Mouse (Mus musculus) limb, embryonic 14.5 days (tissue): ENCODE results near the gene 5330417C22Rik. TPM values are rescaled to one million over a fixed set of nuclear protein-coding genes. Genes with fewer than 3 reads are reported as not detected.

Source experiments
- ATAC-seq: fragments of 200-750 bp; cut with Nextera tagmentation; 2 replicates; pipeline ENCODE4 v1.8.0; 2017; ENCODE audit warnings: low read depth, moderate number of reproducible peaks, moderate TSS enrichment; ENCODE audit not compliant: low FRiP score
- DNase-seq: peaks from one replicate; pipeline ENCODE4 v3.0.0-alpha.2; 2015; ENCODE audit warnings: low spot score
- H3K27ac ChIP-seq: fragments of 300-500 bp; sonication (generic); replicated peaks from 2 replicates; pipeline ENCODE4 v1.5.1; 2014; ENCODE audit warnings: low read depth, mild to moderate bottlenecking, low read length, moderate library complexity, mixed read lengths
- H3K27me3 ChIP-seq: fragments of 300-500 bp; sonication (generic); 2 replicates; pipeline ENCODE4 v1.6.1; 2014; ENCODE audit warnings: low read length, mixed read lengths; ENCODE audit not compliant: control insufficient read depth, insufficient read depth
- H3K36me3 ChIP-seq: fragments of 300-500 bp; sonication (generic); 2 replicates; pipeline ENCODE4 v1.6.1; 2014; ENCODE audit warnings: mild to moderate bottlenecking, low read length, moderate library complexity, mixed read lengths; ENCODE audit not compliant: control insufficient read depth, insufficient read depth
- H3K4me1 ChIP-seq: fragments of 300-500 bp; sonication (generic); 2 replicates; pipeline ENCODE4 v1.6.1; 2014; ENCODE audit warnings: antibody characterized with exemption, low read length, mixed read lengths; ENCODE audit not compliant: control insufficient read depth, insufficient read depth
- H3K4me2 ChIP-seq: fragments of 300-500 bp; sonication (generic); replicated peaks from 2 replicates; pipeline ENCODE4 v1.6.1; 2014; ENCODE audit warnings: low read depth, mild to moderate bottlenecking, low read length, moderate library complexity; ENCODE audit not compliant: severe bottlenecking
- H3K4me3 ChIP-seq: fragments of 300-500 bp; sonication (generic); replicated peaks from 2 replicates; pipeline ENCODE4 v1.5.1; 2014; ENCODE audit warnings: low read length
- H3K9ac ChIP-seq: fragments of 300-500 bp; sonication (generic); 2 replicates; pipeline ENCODE4 v1.6.1; 2014; ENCODE audit warnings: mild to moderate bottlenecking, low read depth, low read length, moderate library complexity; ENCODE audit not compliant: severe bottlenecking
- H3K9me3 ChIP-seq: fragments of 300-500 bp; sonication (generic); 2 replicates; pipeline ENCODE4 v1.6.1; 2016; ENCODE audit warnings: low read length; ENCODE audit not compliant: control insufficient read depth
- POLR2A ChIP-seq: fragments of 200-500 bp; IDR thresholded peaks from 2 replicates; pipeline ENCODE4 v1.8.0; 2012; ENCODE audit warnings: inconsistent platforms, mild to moderate bottlenecking, moderate library complexity, borderline replicate concordance; ENCODE audit not compliant: insufficient read depth, insufficient read length; ENCODE audit errors: extremely low read depth
- WGBS: fragments of 180-500 bp; shearing (Covaris S2); extraction: QIAGEN DNeasy Blood & Tissue Kit; methylation state at CpG from one replicate; pipeline ENCODE4 v1.1.7; 2014; 5-methylcytosine and 5-hydroxymethylcytosine counted together
- polyA plus RNA-seq, 2 experiments: library from polyadenylated mRNA; depleted of rRNA in 1 of 2; stranded (reverse) in 1 of 2; unstranded in 1 of 2; fragments of >200 nt; fragmentation: Nextera tagmentation in 1 of 2; extraction: Ambion mirVana in 1 of 2; gene quantifications; 2 replicates each; pipeline versions ENCODE4 v1.2.1 to v1.2.3; 2012 to 2014

Gene 5330417C22Rik
- polyA plus RNA-seq, 2 experiments = 0.39 to 0.83 TPM

- Histone ChIP-seq H3K27me3 (no peaks in the 10 kb centered on the region), H3K9me3 (no peaks in the 10 kb centered on the region), H3K4me2 (no peak overlapping the region), H3K36me3 (no peaks in the 10 kb centered on the region), H3K4me3 (no peak overlapping the region), H3K9ac (peak overlapping the region; percentile 14; the same call in 1 of the 2 replicates), H3K4me1 (peaks cover 7% of the 10 kb centered on the region; the same call in 1 of the 2 replicates), H3K27ac (no peak overlapping the region)
- WGBS = 24% methylated on average over 4 of the region's 4 CpGs
- DNase-seq = peak; percentile 16
- ATAC-seq = no peak
- no peak for TF ChIP-seq POLR2A
These were observed 40.9 kb downstream of the 5330417C22Rik start for GRCm38 (mm10) chr3:108495486-108495885.

- no peak for DNase-seq
- Histone ChIP-seq H3K9ac (no peak overlapping the region), H3K36me3 (no peaks in the 10 kb centered on the region), H3K27me3 (no peaks in the 10 kb centered on the region), H3K9me3 (no peaks in the 10 kb centered on the region), H3K4me2 (no peak overlapping the region), H3K27ac (no peak overlapping the region), H3K4me1 (peaks cover 3% of the 10 kb centered on the region; the same call in 1 of the 2 replicates), H3K4me3 (no peak overlapping the region)
- ATAC-seq = no peak
- 67% methylated on average over 9 of the region's 9 CpGs for WGBS
- TF ChIP-seq POLR2A = no peak
These were observed 41.4 kb downstream of the 5330417C22Rik start for GRCm38 (mm10) chr3:108494861-108495474.

GRCm38 (mm10) chr3:108489968-108490367 lies 46.4 kb downstream of the 5330417C22Rik start:
- H3K9me3 ChIP-seq = no peaks in the 10 kb centered on the region
- DNase-seq = no peak
- TF ChIP-seq POLR2A = no peak
- H3K9ac ChIP-seq = no peak overlapping the region
- no peak for ATAC-seq
- no peaks in the 10 kb centered on the region for H3K27me3 ChIP-seq
- WGBS = 42% methylated on average over 3 of the region's 3 CpGs
- no peak overlapping the region for H3K4me3 ChIP-seq
- no peaks in the 10 kb centered on the region for H3K4me1 ChIP-seq
- H3K27ac ChIP-seq = no peak overlapping the region
- H3K36me3 ChIP-seq = no peaks in the 10 kb centered on the region
- no peak overlapping the region for H3K4me2 ChIP-seq

DNA sequence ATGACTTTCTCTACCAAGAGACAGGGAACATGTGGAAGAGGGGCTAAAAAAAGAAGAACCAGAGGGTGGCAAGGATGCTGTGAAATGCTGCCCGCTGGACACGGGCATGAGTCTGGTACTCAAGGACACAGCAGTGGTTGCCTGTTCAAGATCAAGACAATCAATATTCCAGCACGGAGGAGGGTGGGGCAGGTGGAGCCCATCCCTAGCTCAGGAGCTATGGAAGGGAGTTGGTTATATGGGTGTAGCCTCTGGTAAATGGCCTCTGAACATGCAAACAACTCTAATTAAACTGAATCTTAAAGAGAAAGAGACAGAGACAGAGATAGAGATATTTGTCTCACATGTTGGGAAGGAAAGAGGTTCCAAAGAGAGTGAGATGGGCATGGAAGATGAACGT lies 51.6 kb downstream of the 5330417C22Rik start:
- Histone ChIP-seq H3K4me2 (no peak overlapping the region), H3K4me3 (no peak overlapping the region), H3K9me3 (no peaks in the 10 kb centered on the region), H3K36me3 (no peaks in the 10 kb centered on the region), H3K9ac (no peak overlapping the region), H3K4me1 (0 out of 2 replicates have a peak, but pooled peaks cover 4% of the 10 kb centered on the region), H3K27ac (no peak overlapping the region), H3K27me3 (no peaks in the 10 kb centered on the region)
- TF ChIP-seq POLR2A = no peak
- WGBS = 89% methylated on average over 4 of the region's 4 CpGs
- ATAC-seq (no peak), DNase-seq (no peak)

DNA sequence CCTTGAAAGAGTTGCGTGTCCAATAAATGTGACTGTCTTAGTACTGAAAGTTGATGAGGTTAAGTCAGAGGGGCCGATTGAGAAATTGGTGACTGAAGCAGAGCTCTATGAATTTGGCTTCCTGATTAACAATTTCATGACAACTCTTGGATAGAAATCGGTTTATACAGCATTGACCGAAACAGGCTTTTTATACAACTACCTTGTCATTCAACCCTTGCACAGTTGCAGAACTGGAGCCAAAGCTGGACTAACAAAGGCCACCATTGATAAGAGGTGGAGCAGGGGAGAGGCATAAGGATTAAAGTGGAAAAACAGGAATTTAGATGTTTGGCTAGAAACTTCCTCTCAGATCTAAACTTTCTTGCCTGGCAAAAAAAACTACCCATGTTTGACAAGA lies 57.5 kb downstream of the 5330417C22Rik start:
- Histone ChIP-seq H3K27ac (no peak overlapping the region), H3K4me2 (no peak overlapping the region), H3K9me3 (no peaks in the 10 kb centered on the region), H3K9ac (no peak overlapping the region), H3K27me3 (no peaks in the 10 kb centered on the region), H3K4me1 (peaks cover 13% of the 10 kb centered on the region), H3K4me3 (no peak overlapping the region), H3K36me3 (no peaks in the 10 kb centered on the region)
- DNase-seq (no peak), ATAC-seq (no peak)
- TF ChIP-seq POLR2A = no peak
- WGBS = 79% methylated on average over 4 of the region's 4 CpGs
